Mouse (Mus musculus) lung, postnatal 0 days (tissue): ENCODE results near the gene Mical3. TPM values are rescaled to one million over a fixed set of nuclear protein-coding genes. Genes with fewer than 3 reads are reported as not detected.

Experiments used
- ATAC-seq: fragments of 200-750 bp; cut with Nextera tagmentation; 2 replicates; pipeline ENCODE4 v1.8.0; 2017; ENCODE audit warnings: moderate library complexity
- DNase-seq: peaks from one replicate; pipeline ENCODE4 v3.0.0-alpha.2; 2016; ENCODE audit warnings: low spot score
- H3K27ac ChIP-seq: fragments of 300-500 bp; sonication (generic); 2 replicates; pipeline ENCODE4 v1.5.1; 2014; ENCODE audit warnings: antibody characterized with exemption, mild to moderate bottlenecking, low read length, mixed read lengths
- H3K27me3 ChIP-seq: fragments of 300-500 bp; sonication (generic); replicated peaks from 2 replicates; pipeline ENCODE4 v1.6.1; 2014; ENCODE audit warnings: low read length, mixed read lengths; ENCODE audit not compliant: insufficient read depth
- H3K36me3 ChIP-seq: fragments of 300-500 bp; sonication (generic); 2 replicates; pipeline ENCODE4 v1.6.1; 2014; ENCODE audit warnings: low read length, mixed read lengths; ENCODE audit not compliant: insufficient read depth
- H3K4me1 ChIP-seq: fragments of 300-500 bp; sonication (generic); 2 replicates; pipeline ENCODE4 v1.6.1; 2014; ENCODE audit warnings: antibody characterized with exemption, low read depth, low read length, mixed read lengths; ENCODE audit not compliant: insufficient read depth
- H3K4me2 ChIP-seq: fragments of 300-500 bp; sonication (generic); replicated peaks from 2 replicates; pipeline ENCODE4 v1.6.1; 2014; ENCODE audit warnings: low read depth, mild to moderate bottlenecking, low read length, moderate library complexity, mixed read lengths
- H3K4me3 ChIP-seq: fragments of 300-500 bp; sonication (generic); 2 replicates; pipeline ENCODE4 v1.5.1; 2014; ENCODE audit warnings: low read depth, low read length
- H3K9ac ChIP-seq: fragments of 300-500 bp; sonication (generic); replicated peaks from 2 replicates; pipeline ENCODE4 v1.6.1; 2014; ENCODE audit warnings: low read depth, mild to moderate bottlenecking
- H3K9me3 ChIP-seq: fragments of 300-500 bp; sonication (generic); 2 replicates; pipeline ENCODE4 v1.6.1; 2016; ENCODE audit warnings: low read length, mixed read lengths
- CTCF ChIP-seq: IDR thresholded peaks from 2 replicates; pipeline ENCODE4 v1.5.1; 2016; ENCODE audit warnings: antibody characterized with exemption, mild to moderate bottlenecking
- EP300 ChIP-seq: IDR thresholded peaks from 2 replicates; pipeline ENCODE4 v1.6.1; 2016; ENCODE audit warnings: antibody characterized with exemption, mild to moderate bottlenecking, control low read depth
- WGBS: fragments of 180-500 bp; shearing (Covaris S2); extraction: QIAGEN DNeasy Blood & Tissue Kit; methylation state at CpG from one replicate; pipeline ENCODE4 v1.1.7; 2014; 5-methylcytosine and 5-hydroxymethylcytosine counted together
- polyA plus RNA-seq: library from polyadenylated mRNA; unstranded; fragments of >200 nt; fragmentation: Nextera tagmentation; extraction: Ambion mirVana; gene quantifications from 2 replicates; pipeline ENCODE4 v1.2.1, GENCODE M21; 2015

The Mical3 gene
- polyA plus RNA-seq, 1 experiment from 2014 or later, result 12.8 TPM

- WGBS, result 52% methylated on average over 8 of the region's 8 CpGs
- peaks cover 7% of the 10 kb centered on the region; the same call in 1 of the 2 replicates for H3K4me1 ChIP-seq
- H3K4me2 ChIP-seq, result no peak overlapping the region
- H3K27me3 ChIP-seq, result no peaks in the 10 kb centered on the region
- no peaks in the 10 kb centered on the region for H3K9me3 ChIP-seq
- no peak overlapping the region for H3K9ac ChIP-seq
- H3K4me3 ChIP-seq, result no peak overlapping the region
- H3K27ac ChIP-seq, result no peak overlapping the region
- peak; percentile 39 for DNase-seq
- H3K36me3 ChIP-seq, result no peaks in the 10 kb centered on the region
- TF ChIP-seq EP300 (no peak), CTCF (no peak)
- peak; percentile 10; the same call in 1 of the 2 replicates for ATAC-seq
Measured at GRCm38 (mm10) chr6:121069156-121069555, 61.6 kb downstream of the Mical3 start.

- no peak for ATAC-seq
Measured at GRCm38 (mm10) chr6:121068087-121068464, 62.7 kb downstream of the Mical3 start.

GRCm38 (mm10) chr6:121067426-121068086 is 63.2 kb downstream of the Mical3 start:
- Histone ChIP-seq H3K4me1 (peaks cover 7% of the 10 kb centered on the region; the same call in 1 of the 2 replicates), H3K4me2 (no peak overlapping the region), H3K9ac (no peak overlapping the region), H3K36me3 (no peaks in the 10 kb centered on the region), H3K9me3 (no peaks in the 10 kb centered on the region), H3K27me3 (no peaks in the 10 kb centered on the region), H3K27ac (no peak overlapping the region), H3K4me3 (no peak overlapping the region)
- ATAC-seq (no peak), DNase-seq (no peak)
- WGBS, result 39% methylated on average over 11 of the region's 11 CpGs
- TF ChIP-seq EP300, result no peak
- TF ChIP-seq CTCF, result no peak

More at GRCm38 (mm10) chr6:121068087-121068464, 62.7 kb downstream of the Mical3 start:
- Histone ChIP-seq H3K27ac (no peak overlapping the region), H3K9me3 (no peaks in the 10 kb centered on the region), H3K36me3 (no peaks in the 10 kb centered on the region), H3K27me3 (no peaks in the 10 kb centered on the region), H3K4me1 (peaks cover 7% of the 10 kb centered on the region; the same call in 1 of the 2 replicates), H3K4me2 (no peak overlapping the region), H3K9ac (no peak overlapping the region), H3K4me3 (no peak overlapping the region)
- WGBS, result 73% methylated on average over 7 of the region's 7 CpGs
- TF ChIP-seq CTCF (no peak), EP300 (no peak)
- DNase-seq, result no peak

- TF ChIP-seq CTCF (no peak), EP300 (no peak)
- 43% methylated on average over 6 of the region's 6 CpGs for WGBS
- Histone ChIP-seq H3K27ac (no peak overlapping the region), H3K9me3 (no peaks in the 10 kb centered on the region), H3K4me2 (no peak overlapping the region), H3K9ac (no peak overlapping the region), H3K4me3 (no peak overlapping the region), H3K27me3 (no peaks in the 10 kb centered on the region), H3K36me3 (no peaks in the 10 kb centered on the region), H3K4me1 (peaks cover 7% of the 10 kb centered on the region; the same call in 1 of the 2 replicates)
- peak; percentile 35 for DNase-seq
- ATAC-seq, result no peak
Measured at GRCm38 (mm10) chr6:121066761-121067160, 64.0 kb downstream of the Mical3 start.

GRCm38 (mm10) chr6:121064356-121065015 is 66.3 kb downstream of the Mical3 start:
- no peaks in the 10 kb centered on the region for H3K9me3 ChIP-seq
- no peaks in the 10 kb centered on the region for H3K36me3 ChIP-seq
- TF ChIP-seq CTCF, result no peak; the same call in 1 of the 2 replicates
- peak; percentile 86 for DNase-seq
- WGBS, result 39% methylated on average over 17 of the region's 17 CpGs
- peak; percentile 82 for ATAC-seq
- no peak overlapping the region for H3K27ac ChIP-seq
- peak overlapping the region; percentile 46 for H3K4me2 ChIP-seq
- H3K27me3 ChIP-seq, result no peaks in the 10 kb centered on the region
- H3K4me3 ChIP-seq, result peak overlapping the region; percentile 12; the same call in 1 of the 2 replicates
- peaks cover 7% of the 10 kb centered on the region; the same call in 1 of the 2 replicates for H3K4me1 ChIP-seq
- no peak overlapping the region for H3K9ac ChIP-seq

GRCm38 (mm10) chr6:121063771-121064170 is 67.0 kb downstream of the Mical3 start:
- ATAC-seq (peak; percentile 21; the same call in 1 of the 2 replicates), DNase-seq (no peak)
- Histone ChIP-seq H3K36me3 (no peaks in the 10 kb centered on the region), H3K9ac (no peak overlapping the region), H3K4me3 (no peak overlapping the region), H3K27me3 (no peaks in the 10 kb centered on the region), H3K4me2 (no peak overlapping the region), H3K27ac (no peak overlapping the region), H3K4me1 (peaks cover 7% of the 10 kb centered on the region; the same call in 1 of the 2 replicates), H3K9me3 (no peaks in the 10 kb centered on the region)
- TF ChIP-seq EP300 (no peak), CTCF (no peak)
- 60% methylated on average over 8 of the region's 8 CpGs for WGBS
